Mouse (Mus musculus): ENCODE data around the gene Vps4a. TPM values are rescaled to one million over a fixed set of nuclear protein-coding genes. Genes with fewer than 3 reads are reported as not detected.
"Not testable (repeated sequence)": the region's sequence is repeated elsewhere in the genome, so short reads cannot be mapped to it uniquely, and the experiment has no call there.

Gene Vps4a
- polyA plus RNA-seq, 1 experiment from 2014 or later = 152 TPM

GRCm38 (mm10) chr8:107007795-107008194 is 23.2 kb upstream of the Vps4a start:
- Histone ChIP-seq H3K36me3 (ENCODE audit: control insufficient read depth, insufficient read depth, low read length) (peaks cover 27% of the 10 kb centered on the region; the same call in 1 of the 2 replicates), H3K27me3 (ENCODE audit: control insufficient read depth, insufficient read depth, low read length) (no peaks in the 10 kb centered on the region), H3K4me1 (ENCODE audit: control insufficient read depth, insufficient read depth, low read length) (no peaks in the 10 kb centered on the region), H3K27ac (replicated peaks; ENCODE audit: low read depth, low read length) (no peak overlapping the region), H3K9me3 (ENCODE audit: control insufficient read depth, low read length) (no peaks in the 10 kb centered on the region), H3K4me3 (replicated peaks; ENCODE audit: low read depth, low read length) (no peak overlapping the region), H3K4me2 (ENCODE audit: low read length) (no peak overlapping the region), H3K9ac (replicated peaks; ENCODE audit: low read length) (no peak overlapping the region)
- DNase-seq = no peak
- 93% methylated on average over 3 of the region's 3 CpGs for WGBS
- ATAC-seq (ENCODE audit: low FRiP score, low TSS enrichment) = no peak

- 77% methylated on average over 2 of the region's 2 CpGs for WGBS
- Histone ChIP-seq H3K9ac (replicated peaks; ENCODE audit: low read length) (no peak overlapping the region), H3K36me3 (ENCODE audit: control insufficient read depth, insufficient read depth, low read length) (peaks cover 25% of the 10 kb centered on the region; the same call in 1 of the 2 replicates), H3K4me3 (replicated peaks; ENCODE audit: low read depth, low read length) (no peak overlapping the region), H3K4me1 (ENCODE audit: control insufficient read depth, insufficient read depth, low read length) (no peaks in the 10 kb centered on the region), H3K27ac (replicated peaks; ENCODE audit: low read depth, low read length) (no peak overlapping the region), H3K4me2 (ENCODE audit: low read length) (no peak overlapping the region), H3K27me3 (ENCODE audit: control insufficient read depth, insufficient read depth, low read length) (no peaks in the 10 kb centered on the region), H3K9me3 (ENCODE audit: control insufficient read depth, low read length) (no peaks in the 10 kb centered on the region)
- no peak for DNase-seq
- no peak for ATAC-seq (ENCODE audit: low FRiP score, low TSS enrichment)
Measured at GRCm38 (mm10) chr8:107012666-107013065, 18.4 kb upstream of the Vps4a start.

- peaks cover 24% of the 10 kb centered on the region; the same call in 1 of the 2 replicates for H3K36me3 ChIP-seq (ENCODE audit: control insufficient read depth, insufficient read depth, low read length)
- no peak overlapping the region for H3K4me3 ChIP-seq (replicated peaks; ENCODE audit: low read depth, low read length)
- H3K4me2 ChIP-seq (ENCODE audit: low read length) = no peak overlapping the region
- no peak overlapping the region for H3K27ac ChIP-seq (replicated peaks; ENCODE audit: low read depth, low read length)
- H3K4me1 ChIP-seq (ENCODE audit: control insufficient read depth, insufficient read depth, low read length) = no peaks in the 10 kb centered on the region
- no peak for ATAC-seq (ENCODE audit: low FRiP score, low TSS enrichment)
- H3K9me3 ChIP-seq (ENCODE audit: control insufficient read depth, low read length) = no peaks in the 10 kb centered on the region
- H3K27me3 ChIP-seq (ENCODE audit: control insufficient read depth, insufficient read depth, low read length) = no peaks in the 10 kb centered on the region
- H3K9ac ChIP-seq (replicated peaks; ENCODE audit: low read length) = no peak overlapping the region
- 96% methylated on average over 1 of the region's 1 CpGs for WGBS
- no peak for DNase-seq
Measured at GRCm38 (mm10) chr8:107014915-107015314, 16.1 kb upstream of the Vps4a start.

- no peaks in the 10 kb centered on the region for H3K36me3 ChIP-seq (ENCODE audit: control insufficient read depth, insufficient read depth, low read length)
- H3K4me2 ChIP-seq (ENCODE audit: low read length) = no peak overlapping the region
- DNase-seq = no peak
- H3K9ac ChIP-seq (replicated peaks; ENCODE audit: low read length) = no peak overlapping the region
- no peak for ATAC-seq (ENCODE audit: low FRiP score, low TSS enrichment)
- no peaks in the 10 kb centered on the region for H3K4me1 ChIP-seq (ENCODE audit: control insufficient read depth, insufficient read depth, low read length)
- no peak overlapping the region for H3K27ac ChIP-seq (replicated peaks; ENCODE audit: low read depth, low read length)
- no peaks in the 10 kb centered on the region for H3K9me3 ChIP-seq (ENCODE audit: control insufficient read depth, low read length)
- WGBS = 91% methylated on average over 8 of the region's 8 CpGs
- no peak overlapping the region for H3K4me3 ChIP-seq (replicated peaks; ENCODE audit: low read depth, low read length)
- H3K27me3 ChIP-seq (ENCODE audit: control insufficient read depth, insufficient read depth, low read length) = no peaks in the 10 kb centered on the region
Measured at GRCm38 (mm10) chr8:107023479-107023878, 7.5 kb upstream of the Vps4a start.

- H3K4me3 ChIP-seq (replicated peaks; ENCODE audit: low read depth, low read length) = no peak overlapping the region
- 86% methylated on average over 3 of the region's 3 CpGs for WGBS
- DNase-seq (no peak), ATAC-seq (ENCODE audit: low FRiP score, low TSS enrichment) (no peak)
- no peaks in the 10 kb centered on the region for H3K9me3 ChIP-seq (ENCODE audit: control insufficient read depth, low read length)
- no peak overlapping the region for H3K4me2 ChIP-seq (ENCODE audit: low read length)
- no peak overlapping the region for H3K27ac ChIP-seq (replicated peaks; ENCODE audit: low read depth, low read length)
- no peak overlapping the region for H3K9ac ChIP-seq (replicated peaks; ENCODE audit: low read length)
- H3K36me3 ChIP-seq (ENCODE audit: control insufficient read depth, insufficient read depth, low read length) = no peaks in the 10 kb centered on the region
- H3K4me1 ChIP-seq (ENCODE audit: control insufficient read depth, insufficient read depth, low read length) = peaks cover 15% of the 10 kb centered on the region
- no peaks in the 10 kb centered on the region for H3K27me3 ChIP-seq (ENCODE audit: control insufficient read depth, insufficient read depth, low read length)
Measured at GRCm38 (mm10) chr8:107029310-107029709, 1.7 kb upstream of the Vps4a start.

- DNase-seq (no peak), ATAC-seq (ENCODE audit: low FRiP score, low TSS enrichment) (no peak)
- H3K36me3 ChIP-seq (ENCODE audit: control insufficient read depth, insufficient read depth, low read length) = no peaks in the 10 kb centered on the region
- H3K4me1 ChIP-seq (ENCODE audit: control insufficient read depth, insufficient read depth, low read length) = peaks cover 15% of the 10 kb centered on the region
- no peak overlapping the region for H3K4me2 ChIP-seq (ENCODE audit: low read length)
- no peak overlapping the region for H3K9ac ChIP-seq (replicated peaks; ENCODE audit: low read length)
- no peaks in the 10 kb centered on the region for H3K27me3 ChIP-seq (ENCODE audit: control insufficient read depth, insufficient read depth, low read length)
- WGBS = 79% methylated on average over 5 of the region's 5 CpGs
- H3K9me3 ChIP-seq (ENCODE audit: control insufficient read depth, low read length) = no peaks in the 10 kb centered on the region
- H3K4me3 ChIP-seq (replicated peaks; ENCODE audit: low read depth, low read length) = no peak overlapping the region
- no peak overlapping the region for H3K27ac ChIP-seq (replicated peaks; ENCODE audit: low read depth, low read length)
Measured at GRCm38 (mm10) chr8:107030058-107030457, 964 bp upstream of the Vps4a start.

GRCm38 (mm10) chr8:107031577-107032090 is 612 bp downstream of the Vps4a start:
- H3K4me1 ChIP-seq (ENCODE audit: control insufficient read depth, insufficient read depth, low read length) = peaks cover 15% of the 10 kb centered on the region
- peaks cover 4% of the 10 kb centered on the region for H3K36me3 ChIP-seq (ENCODE audit: control insufficient read depth, insufficient read depth, low read length)
- peak overlapping the region; percentile 93 for H3K9ac ChIP-seq (replicated peaks; ENCODE audit: low read length)
- H3K9me3 ChIP-seq (ENCODE audit: control insufficient read depth, low read length) = no peaks in the 10 kb centered on the region
- H3K4me2 ChIP-seq (ENCODE audit: low read length) = peak overlapping the region; percentile 70
- no peak for DNase-seq
- WGBS = under 1% methylated on average over 40 of the region's 40 CpGs
- H3K4me3 ChIP-seq (replicated peaks; ENCODE audit: low read depth, low read length) = peak overlapping the region; percentile 95
- ATAC-seq (ENCODE audit: low FRiP score, low TSS enrichment) = peak; percentile 9
- no peaks in the 10 kb centered on the region for H3K27me3 ChIP-seq (ENCODE audit: control insufficient read depth, insufficient read depth, low read length)
- H3K27ac ChIP-seq (replicated peaks; ENCODE audit: low read depth, low read length) = peak overlapping the region; percentile 81

GRCm38 (mm10) chr8:107033609-107034008 is 2.6 kb downstream of the Vps4a start:
- DNase-seq; H3K9me3 ChIP-seq (ENCODE audit: control insufficient read depth, low read length); H3K27ac ChIP-seq (replicated peaks; ENCODE audit: low read depth, low read length); H3K4me2 ChIP-seq (ENCODE audit: low read length); H3K9ac ChIP-seq (replicated peaks; ENCODE audit: low read length); H3K27me3 ChIP-seq (ENCODE audit: control insufficient read depth, insufficient read depth, low read length); ATAC-seq (ENCODE audit: low FRiP score, low TSS enrichment); H3K4me3 ChIP-seq (replicated peaks; ENCODE audit: low read depth, low read length): not testable (repeated sequence)
- WGBS = 93% methylated on average over 2 of the region's 2 CpGs
- H3K4me1 ChIP-seq (ENCODE audit: control insufficient read depth, insufficient read depth, low read length) = peaks cover 15% of the 10 kb centered on the region
- H3K36me3 ChIP-seq (ENCODE audit: control insufficient read depth, insufficient read depth, low read length) = peaks cover 14% of the 10 kb centered on the region

GRCm38 (mm10) chr8:107035641-107036040 is 4.6 kb downstream of the Vps4a start:
- 90% methylated on average over 3 of the region's 3 CpGs for WGBS
- Histone ChIP-seq H3K27ac (replicated peaks; ENCODE audit: low read depth, low read length) (no peak overlapping the region), H3K9me3 (ENCODE audit: control insufficient read depth, low read length) (no peaks in the 10 kb centered on the region), H3K4me3 (replicated peaks; ENCODE audit: low read depth, low read length) (no peak overlapping the region), H3K27me3 (ENCODE audit: control insufficient read depth, insufficient read depth, low read length) (no peaks in the 10 kb centered on the region), H3K9ac (replicated peaks; ENCODE audit: low read length) (no peak overlapping the region), H3K4me1 (ENCODE audit: control insufficient read depth, insufficient read depth, low read length) (peaks cover 15% of the 10 kb centered on the region), H3K36me3 (ENCODE audit: control insufficient read depth, insufficient read depth, low read length) (peaks cover 34% of the 10 kb centered on the region), H3K4me2 (ENCODE audit: low read length) (no peak overlapping the region)
- no peak for ATAC-seq (ENCODE audit: low FRiP score, low TSS enrichment)
- DNase-seq = no peak

Measured in midbrain, embryonic 14.5 days (tissue).